Mouse (Mus musculus) inflammation-experienced regulatory T-cells, adult 6 months (primary cell): ENCODE measurements at regions not wholly inside any gene's neighbourhood (a gene's known extent, or its start where the extent isn't known, plus 50 kb on each side); places are given as distances from the start of the nearest gene placed in this dataset.

ENCODE experiments used
- ATAC-seq: one replicate; pipeline ENCODE4 v1.8.0; 2017

DNA sequence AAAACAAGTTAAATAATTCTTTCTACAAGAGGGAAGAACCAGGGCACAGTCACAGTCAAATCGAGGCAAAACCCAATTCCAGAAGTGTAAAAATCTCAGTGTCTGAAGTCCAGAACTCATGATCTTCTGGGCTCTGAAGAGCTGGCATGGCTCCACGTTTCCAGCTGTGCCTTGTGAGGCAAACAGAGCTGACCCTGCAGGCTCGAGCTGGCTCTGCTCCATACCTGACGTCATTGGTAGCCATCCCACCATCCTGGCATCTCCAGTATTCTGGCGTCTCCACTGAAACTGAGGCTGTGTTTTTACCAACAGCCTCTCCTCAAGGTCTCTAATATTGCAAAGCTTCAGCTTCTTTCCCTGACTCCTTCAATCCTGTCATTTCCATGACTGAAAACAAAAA, 373.4 kb downstream of the Pmp22 start:
- no peak for ATAC-seq

DNA sequence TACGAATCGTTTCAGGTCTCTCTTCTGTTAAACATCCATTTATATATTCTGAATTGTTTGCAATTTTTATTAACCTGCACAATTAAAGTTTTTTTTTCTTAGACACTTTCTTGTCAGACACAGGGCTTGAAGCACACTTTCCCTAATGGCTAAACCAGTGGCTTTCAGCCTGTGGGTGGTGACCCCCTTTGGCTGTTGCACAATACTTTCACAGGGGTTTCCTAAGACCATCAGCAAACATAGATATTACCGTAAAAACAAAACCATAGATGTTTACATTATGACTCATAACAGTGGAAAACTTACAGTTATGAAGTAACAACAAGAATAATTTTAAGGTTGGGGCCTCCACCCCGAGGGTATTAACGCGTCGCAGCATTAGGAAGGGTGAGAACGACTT, 378.6 kb downstream of the Pmp22 start:
- no peak for ATAC-seq

DNA sequence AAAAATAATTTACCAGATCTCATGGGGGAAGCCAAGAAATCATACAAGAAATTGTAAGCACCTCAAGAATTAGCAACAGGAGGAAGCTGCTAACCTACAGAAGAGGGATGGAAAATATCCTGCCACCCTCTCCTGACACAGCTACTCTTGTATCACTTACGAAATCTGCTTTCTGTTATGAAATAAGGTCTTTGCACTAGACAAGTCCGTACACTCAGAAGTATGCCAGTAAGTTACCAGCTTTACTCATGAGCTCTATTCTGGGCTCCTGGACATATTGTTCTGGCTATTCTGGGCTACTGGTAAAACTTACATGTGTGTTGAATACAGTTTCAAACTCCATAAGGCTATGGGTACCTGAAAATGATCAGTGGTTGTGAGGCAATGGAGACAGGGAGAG, 379.9 kb downstream of the Pmp22 start:
- no peak for ATAC-seq

DNA sequence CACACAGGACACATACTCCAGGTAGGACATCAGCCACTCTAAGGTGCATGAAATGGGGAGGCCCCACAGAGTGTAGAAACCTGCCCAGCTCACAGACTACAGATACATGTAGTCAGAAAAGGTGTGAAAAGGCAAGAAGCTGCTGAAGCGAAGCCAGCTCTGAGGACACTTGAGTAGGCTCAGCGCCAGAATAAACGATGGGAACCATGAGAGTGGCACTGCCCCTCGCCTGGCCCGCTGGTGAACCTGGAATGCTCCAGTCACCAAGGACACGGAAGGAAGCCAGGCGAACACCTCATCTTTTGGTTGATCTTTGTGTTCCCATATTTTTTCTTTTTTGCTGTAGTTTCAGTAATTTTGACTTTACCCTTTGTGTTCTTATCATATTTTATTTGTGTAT, 381.8 kb downstream of the Pmp22 start:
- no peak for ATAC-seq

DNA sequence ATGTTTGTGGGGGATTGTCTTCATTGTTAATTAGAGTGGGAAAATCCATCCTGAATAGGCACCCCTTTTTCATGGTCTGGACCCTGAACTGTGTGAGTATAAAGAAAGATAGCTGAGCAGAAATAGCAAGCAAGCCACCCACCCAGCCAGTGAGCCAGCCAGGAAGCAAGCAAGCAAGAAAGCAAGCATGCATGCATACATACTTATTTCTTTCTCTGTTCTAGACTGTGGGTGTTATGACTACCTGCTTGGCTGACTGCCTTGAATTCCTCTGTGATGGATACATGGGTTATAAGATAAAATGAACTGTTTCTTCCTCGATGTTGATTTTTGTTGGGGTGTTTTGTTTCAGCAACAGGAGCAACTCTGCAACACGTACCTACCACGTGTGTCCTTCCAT, 385.8 kb downstream of the Pmp22 start:
- ATAC-seq = no peak

DNA sequence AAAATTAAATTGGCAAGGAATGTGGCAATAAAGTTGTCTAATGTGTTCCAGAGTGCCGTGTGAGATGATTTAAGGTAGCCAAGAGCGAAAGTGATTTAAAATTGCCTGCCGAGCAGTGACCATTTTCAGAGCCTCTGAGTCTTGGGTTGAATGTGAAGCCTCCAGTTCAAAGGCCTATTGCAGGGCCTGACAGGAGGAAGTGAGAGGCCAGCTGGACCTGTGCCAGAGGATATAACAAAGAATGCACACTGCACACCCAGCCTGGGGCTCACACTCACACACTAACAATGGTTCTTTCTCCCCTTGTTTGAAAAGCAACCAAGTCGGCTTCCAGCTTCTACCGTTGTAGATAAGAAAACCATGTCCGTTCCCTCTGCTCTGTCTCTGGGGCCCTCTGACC, 390.1 kb downstream of the Pmp22 start:
- ATAC-seq = no peak

DNA sequence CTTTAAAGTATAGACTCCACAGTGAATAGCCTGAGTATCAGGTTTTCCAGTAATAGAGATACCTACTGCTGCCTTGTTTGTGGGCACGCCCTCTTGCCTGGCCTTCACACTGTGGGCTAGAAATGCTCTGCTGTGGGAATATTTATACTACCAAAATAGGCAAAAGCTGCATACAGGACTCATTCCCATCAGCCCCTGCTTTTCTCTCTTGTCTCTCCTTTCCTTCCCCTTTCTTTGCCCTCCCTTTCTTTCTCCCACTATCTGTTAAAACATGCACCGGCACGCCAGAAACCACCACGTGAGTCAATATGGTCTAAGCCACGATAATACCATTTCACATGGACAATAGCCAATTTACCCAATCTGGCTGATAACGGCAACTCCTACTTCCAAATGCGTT, 395.5 kb downstream of the Pmp22 start:
- ATAC-seq = no peak

DNA sequence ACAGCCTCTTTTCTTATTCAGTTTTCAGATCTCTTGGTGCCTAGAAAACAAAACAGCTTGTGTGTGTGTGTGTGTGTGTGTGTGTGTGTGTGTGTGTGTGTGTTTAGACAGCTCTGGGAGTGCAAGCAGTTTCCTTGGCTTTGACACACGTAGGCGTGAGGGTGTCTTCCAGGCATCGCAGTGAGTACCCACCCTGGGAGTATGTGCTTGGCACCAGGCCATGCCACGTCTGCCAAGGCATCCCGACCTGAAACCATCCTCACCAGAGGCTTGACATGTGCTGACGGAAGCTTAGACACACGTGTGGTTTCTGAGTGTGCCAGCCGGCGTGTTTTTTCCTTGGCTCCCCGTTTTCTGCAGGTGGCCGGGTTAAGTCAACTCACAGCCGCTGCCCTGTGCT, 396.6 kb downstream of the Pmp22 start:
- no peak for ATAC-seq

DNA sequence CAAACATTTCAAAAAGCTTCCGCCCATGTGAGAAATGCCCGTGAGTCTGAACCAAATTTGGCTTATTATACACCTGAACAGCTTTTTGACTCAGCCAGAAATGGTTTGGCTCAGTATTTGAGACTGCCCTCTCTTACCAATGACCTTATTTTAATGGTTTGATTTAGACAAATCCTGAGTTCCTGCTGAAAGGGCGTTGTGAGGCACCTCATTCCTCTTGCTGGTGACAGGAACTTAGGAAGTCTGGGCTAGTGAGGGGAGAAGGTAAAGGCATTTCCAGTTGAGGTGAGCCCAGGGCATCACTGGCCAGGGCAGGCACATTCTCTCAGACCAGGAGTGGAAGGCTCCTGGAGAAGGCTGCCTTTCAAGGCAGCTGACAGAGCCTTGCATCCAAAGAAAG, 396.1 kb downstream of the Hs3st3b1 start:
- ATAC-seq = no peak

DNA sequence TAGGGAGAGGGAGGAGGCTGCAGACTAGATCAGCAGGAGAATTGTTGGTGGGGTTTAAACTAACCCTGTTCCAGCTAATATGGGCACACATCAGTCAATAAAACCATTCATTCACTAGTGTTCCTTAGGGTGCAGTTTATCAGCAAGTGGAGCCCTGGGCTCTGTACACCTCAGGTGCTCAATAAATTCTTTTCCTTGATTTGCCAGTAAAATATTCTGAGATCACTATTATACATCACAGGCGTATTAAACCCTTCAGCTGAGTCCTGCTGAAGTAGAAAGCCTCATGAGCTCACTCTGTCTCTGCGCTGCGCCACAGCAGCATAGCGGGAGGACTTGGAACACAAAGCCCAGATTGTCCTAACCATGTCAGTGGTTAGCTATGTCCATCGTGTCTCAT, 389.3 kb downstream of the Hs3st3b1 start:
- no peak for ATAC-seq

DNA sequence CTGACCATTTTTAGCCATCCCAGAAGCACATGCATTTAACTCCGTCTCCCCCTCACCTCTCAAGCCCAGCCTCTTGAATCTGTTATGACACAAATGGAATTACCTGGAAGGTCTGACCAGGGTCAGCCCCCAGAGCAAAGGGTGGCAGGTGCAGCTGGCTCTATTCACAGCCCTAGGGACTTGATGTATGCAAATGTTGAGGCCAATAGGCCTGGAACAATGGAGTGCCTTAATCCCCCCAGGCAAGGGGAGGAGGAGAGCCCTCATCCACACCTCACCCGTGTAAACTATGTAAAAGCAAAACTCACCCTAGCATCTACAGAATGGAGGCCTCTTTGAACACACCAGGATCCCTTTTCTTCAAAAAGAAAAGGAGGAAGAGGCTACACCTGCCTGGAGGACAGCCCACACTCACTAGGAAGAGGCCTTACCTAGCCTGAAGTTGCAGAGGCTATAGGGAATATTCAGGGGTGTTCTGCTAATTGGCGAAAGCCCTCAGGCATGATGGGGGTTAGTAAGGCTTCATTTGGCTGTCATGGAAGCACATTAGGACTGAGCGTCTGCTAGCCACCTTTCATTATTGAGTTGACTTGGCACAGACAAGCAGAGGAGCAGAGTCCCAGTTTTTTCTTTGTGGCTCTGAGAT, 388.4 kb downstream of the Hs3st3b1 start:
- no peak for ATAC-seq

DNA sequence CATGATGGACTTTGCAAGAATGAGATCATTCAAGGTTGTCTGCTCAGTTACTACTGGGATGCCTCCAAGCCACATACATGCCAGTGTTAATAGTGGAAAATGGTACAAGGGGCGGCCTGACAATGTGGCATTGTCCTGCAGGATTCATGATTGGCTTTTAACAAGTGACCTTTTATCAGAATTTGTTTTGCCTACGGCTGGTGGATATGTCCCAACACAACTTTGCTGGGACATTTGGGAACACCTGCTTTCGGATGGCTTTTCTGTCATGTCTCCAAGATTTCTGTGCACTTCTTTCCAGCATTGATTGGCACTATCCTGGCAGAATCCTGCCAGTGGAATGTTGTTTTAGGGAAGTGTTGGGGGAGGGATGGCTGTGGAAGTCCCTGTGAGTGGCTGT, 384.4 kb downstream of the Hs3st3b1 start:
- ATAC-seq = no peak

DNA sequence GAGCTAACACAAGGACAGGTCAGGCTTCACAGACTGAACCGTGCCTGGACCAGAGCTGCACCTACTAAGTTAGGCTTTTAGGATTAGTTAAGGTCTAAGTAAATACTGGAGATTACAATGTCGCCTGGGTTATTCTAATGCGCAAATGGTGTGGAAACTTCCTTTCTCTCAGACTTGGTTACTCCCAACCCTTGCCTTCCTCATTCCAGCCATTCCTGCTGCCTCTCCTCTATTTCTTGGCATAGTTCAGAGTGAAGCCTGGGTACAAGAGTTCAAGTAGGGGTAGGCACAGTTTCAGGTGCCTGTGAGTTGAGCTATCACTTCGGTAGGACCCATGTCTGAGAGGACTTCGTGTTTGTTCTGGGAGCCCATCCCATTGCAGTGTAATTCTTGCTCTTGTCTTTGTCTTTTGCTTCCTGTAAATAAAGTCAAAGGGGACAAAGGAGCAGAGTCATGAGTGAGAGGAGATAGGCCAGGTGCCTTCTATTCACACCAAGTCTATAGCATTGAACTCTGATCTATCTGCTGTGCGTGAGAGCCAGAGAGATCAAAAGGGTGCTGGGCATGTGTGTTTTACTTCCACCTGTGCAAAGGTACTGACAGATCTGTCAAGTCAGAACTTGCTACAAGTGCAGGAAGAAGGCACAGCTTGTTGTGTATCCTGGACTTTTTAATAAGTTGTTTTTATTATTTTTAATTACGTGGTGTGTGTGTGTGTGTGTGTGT, 378.0 kb downstream of the Hs3st3b1 start:
- ATAC-seq = no peak

DNA sequence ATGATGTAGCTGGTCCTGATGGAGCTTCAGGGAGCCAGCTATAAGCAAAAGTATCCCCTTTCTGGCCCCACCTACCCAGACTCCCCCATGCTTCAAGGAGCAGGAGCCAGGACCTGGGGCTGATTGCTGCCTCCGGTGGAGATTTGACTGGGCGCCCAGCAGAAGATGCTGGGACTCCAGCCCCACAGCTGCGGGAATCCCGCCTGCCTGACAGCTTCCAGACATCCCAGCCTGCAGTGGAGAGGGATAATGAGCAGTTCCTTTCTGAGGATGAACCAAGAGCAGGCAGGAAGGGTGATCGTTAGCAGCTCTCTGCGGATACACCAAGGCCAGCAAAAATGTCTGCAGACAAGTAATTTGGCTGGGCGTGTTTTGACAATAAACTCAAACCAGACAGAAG, 376.6 kb downstream of the Hs3st3b1 start:
- no peak for ATAC-seq

DNA sequence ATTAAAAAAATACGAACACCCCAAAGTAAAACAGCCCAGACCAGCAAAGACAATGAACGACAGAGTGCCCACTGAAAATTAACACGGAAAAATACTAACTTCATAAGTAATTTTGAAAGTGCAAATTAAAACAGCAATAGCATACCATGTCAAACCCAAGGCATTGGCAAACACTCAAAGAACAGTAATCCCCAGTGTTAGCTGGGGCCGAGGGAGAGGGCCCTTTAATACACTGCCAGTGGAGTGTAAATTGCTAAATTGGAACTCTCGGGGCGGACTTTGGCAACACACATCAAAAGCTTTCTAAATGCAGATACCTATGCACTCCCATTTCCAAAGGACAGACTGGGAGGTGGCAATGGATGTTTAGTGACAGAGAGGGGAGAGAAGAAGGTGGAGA, 361.6 kb downstream of the Hs3st3b1 start:
- no peak for ATAC-seq

DNA sequence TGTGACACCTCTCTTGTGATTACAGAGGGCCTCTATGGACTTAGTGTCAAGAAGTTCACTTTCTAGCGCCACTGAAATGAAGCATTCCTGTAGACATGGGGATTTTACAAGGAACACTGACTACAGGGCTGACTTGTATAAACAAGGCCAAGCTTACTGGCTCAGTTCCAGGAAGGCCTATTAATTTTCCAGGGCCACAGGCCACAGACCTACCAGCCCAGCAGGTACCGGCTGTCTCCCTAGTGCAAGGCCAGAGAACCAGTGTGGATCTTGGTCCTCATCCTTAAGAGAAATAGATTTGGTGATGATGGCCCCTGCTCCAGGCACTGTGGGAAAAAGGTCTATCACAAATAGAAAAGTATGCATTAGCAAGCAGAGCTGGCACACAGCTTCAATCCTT, 359.4 kb downstream of the Hs3st3b1 start:
- no peak for ATAC-seq

DNA sequence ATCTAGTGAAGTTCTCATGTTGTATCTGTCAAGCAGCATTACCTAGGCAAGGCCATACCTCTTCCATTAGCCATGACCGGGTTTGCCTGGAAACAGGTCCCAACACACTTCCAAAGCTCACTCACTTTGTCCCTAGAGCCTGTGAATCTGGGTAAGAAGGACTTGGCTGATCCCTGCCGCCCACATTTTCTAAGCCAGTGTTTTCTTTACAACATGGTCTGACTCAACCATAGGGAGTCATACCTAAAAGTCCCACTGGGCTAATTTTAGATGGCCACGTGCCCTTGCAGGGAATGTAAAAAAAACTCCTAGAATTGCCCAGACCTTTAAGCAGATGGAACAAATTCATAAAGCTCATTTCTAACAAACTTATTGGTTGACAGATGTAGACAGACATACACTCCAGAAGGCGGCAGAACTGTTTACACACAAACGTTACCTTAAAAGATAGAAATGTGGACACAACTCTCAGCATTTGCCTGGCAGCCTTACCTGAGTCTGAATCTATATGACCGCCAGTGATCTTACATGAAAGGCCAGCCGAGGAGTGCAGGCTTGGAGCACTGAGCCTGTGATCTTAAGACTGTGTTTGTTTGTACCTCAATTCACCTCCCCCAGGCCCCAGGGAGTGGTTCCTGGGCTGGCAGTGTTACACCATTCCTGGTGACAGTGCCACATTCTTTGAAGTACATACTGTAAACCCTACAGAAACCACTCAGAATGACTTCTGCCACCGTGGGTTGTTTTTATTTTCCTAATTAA, 356.4 kb downstream of the Hs3st3b1 start:
- ATAC-seq = no peak

DNA sequence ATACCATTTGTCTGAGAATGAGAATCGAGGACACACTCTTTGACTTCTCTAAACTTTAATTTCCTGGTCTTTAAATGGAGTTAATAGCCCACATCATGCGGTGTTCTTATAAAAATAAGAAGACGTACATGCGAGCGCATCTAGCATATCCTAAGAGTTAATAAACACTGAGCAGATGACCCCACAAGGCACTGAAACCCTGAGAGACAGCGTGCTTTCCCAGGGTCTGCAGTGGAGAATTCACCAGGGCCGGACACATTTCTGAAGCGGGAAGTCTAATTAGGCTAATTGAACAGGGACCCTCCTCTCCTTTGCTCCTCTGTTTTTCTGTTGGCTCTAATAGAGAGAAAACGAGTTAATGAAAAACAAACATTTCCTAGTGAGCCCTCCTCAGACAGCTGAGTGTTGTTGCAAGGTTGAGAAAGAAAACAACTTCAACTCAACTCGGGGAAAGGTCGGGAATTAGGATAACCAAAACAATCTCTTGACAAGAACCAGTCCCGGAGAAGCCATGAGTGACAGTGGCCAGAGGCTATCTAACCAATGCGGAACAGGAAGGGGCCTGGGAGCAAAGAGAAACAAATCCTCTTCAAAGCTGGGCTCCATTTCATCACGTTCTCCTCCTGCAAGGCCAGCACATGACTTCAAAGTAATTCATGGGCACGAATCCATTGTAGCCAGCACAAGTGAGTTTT, 352.2 kb downstream of the Hs3st3b1 start:
- no peak for ATAC-seq

DNA sequence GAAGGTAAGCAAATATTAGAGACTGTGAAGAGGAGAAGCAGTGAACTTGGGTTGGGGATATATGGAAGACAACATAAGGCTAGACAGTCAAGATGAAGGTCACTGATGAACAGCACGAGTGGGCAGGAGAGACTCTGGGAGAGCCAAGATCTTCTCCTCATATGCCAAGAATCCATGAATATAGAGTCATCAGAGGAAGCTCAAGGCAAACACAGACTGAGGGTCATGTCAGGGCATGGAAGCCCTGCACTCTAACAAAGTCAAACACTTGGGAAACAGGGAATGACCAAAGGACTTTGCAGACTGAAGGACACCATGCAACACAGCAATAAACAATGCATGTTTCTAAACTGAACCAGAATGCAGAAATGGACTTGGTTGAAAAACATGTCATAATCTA, 351.4 kb downstream of the Hs3st3b1 start:
- ATAC-seq = no peak

DNA sequence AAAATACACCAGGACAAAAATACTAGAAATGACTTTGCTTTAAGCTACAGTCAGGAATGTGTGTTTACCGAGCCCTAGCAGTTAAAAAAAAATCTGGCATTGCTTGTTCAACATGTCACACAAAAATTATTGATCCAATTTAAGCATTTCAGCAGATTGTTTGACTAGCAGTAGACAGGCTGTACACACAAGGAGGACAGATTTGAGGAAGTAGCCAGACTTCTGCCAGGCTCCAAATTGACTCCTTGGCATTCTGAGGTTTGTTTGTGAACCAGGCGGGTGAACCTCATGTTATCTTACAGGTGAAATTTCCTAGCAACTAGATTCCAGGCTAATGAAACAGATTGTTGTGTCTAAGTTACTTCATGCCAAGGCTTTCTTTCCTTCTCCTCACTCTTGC, 348.8 kb downstream of the Hs3st3b1 start:
- ATAC-seq = no peak

DNA sequence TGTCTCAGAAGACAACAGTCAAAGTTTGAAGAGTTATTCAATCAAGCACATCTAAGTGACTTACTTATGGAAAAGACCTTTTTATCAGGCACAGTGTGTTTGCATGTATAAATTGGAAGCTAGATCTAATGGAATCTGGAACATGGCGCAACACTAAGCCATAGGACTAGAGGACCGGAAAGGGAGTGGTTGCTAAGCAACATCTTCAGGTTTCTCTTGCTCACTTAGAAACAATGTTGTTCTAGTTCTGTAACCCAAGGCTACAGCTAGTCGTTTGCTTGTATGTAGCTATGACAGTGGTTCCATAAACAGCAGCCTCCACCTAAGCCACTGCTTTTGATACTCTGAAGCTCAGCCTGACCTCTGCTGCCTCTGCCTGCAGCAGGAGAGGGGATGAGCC, 338.8 kb downstream of the Hs3st3b1 start:
- ATAC-seq = no peak

DNA sequence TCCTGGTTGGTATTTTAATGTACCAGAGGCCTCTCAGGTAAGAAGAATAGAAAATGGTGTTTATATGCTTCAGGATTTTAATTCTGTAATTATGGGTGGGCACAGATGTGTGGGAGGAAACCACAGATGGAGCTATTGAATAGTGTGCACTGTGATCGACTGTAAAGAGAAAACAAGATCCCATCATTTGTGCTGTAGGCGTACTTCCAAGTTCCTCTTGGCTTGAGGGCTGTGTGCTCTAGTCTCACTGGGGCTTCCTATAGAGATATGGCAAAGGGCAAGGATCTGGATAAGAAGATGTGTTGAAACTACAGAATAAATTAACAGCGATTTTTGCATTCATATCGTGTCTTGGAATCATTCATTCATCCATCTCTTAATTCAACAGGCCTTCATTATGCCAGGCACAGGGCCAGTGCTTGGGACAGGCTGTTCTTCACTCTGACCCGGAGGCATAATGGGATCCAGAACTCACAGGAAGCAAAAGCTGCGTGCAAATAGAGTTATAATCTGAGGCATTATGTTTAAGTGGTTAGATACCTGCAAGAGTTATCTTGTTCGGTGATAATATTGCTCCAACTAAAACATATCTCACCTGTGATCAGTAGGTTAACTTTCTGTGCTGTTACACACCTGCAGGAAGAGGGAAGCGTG, 336.7 kb downstream of the Hs3st3b1 start:
- ATAC-seq = no peak

DNA sequence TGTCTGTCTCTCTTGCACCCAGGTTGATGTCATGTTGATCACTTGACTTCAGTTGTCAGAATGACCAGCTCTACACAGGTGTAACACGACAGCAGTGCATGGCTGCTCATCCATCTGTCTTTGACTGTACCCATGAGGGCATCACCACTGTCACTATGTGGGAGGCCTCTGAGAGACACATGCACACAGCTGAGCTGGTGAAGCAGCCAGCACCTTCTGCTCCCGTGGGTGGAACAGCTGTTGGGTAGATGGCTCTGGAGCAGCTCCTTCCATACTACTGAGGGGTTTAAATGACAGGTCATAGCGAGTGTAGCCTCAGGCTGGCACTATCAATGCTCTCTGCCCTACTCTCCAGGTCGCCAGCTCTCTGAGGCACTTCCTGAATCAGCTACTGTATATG, 301.9 kb downstream of the Hs3st3b1 start:
- no peak for ATAC-seq
